Mouse (Mus musculus): ENCODE measurements at regions not wholly inside any gene's neighbourhood (a gene's known extent, or its start where the extent isn't known, plus 50 kb on each side); places are given as distances from the start of the nearest gene placed in this dataset.
A peak's percentile ranks its signal among the peaks of the same experiment; 100 is the strongest.

- peak; percentile 58; the same call in 1 of the 2 replicates for ATAC-seq (replicated peaks; ENCODE audit: low FRiP score, low TSS enrichment, poor library complexity, severe bottlenecking)
Measured at GRCm38 (mm10) chr3:153776738-153777137, 51.8 kb upstream of the St6galnac3 start.

- ATAC-seq (replicated peaks; ENCODE audit: low FRiP score, low TSS enrichment, poor library complexity, severe bottlenecking) = no peak
Measured at GRCm38 (mm10) chr3:153778386-153778785, 53.4 kb upstream of the St6galnac3 start.

- ATAC-seq (replicated peaks; ENCODE audit: low FRiP score, low TSS enrichment, poor library complexity, severe bottlenecking) = no peak
Measured at GRCm38 (mm10) chr3:153782467-153782866, 57.5 kb upstream of the St6galnac3 start.

- no peak for ATAC-seq (replicated peaks; ENCODE audit: low FRiP score, low TSS enrichment, poor library complexity, severe bottlenecking)
Measured at GRCm38 (mm10) chr3:153783294-153783741, 58.3 kb upstream of the St6galnac3 start.

GRCm38 (mm10) chr3:153783928-153784570, 59.1 kb upstream of the St6galnac3 start:
- ATAC-seq (replicated peaks; ENCODE audit: low FRiP score, low TSS enrichment, poor library complexity, severe bottlenecking) = no peak

- no peak for ATAC-seq (replicated peaks; ENCODE audit: low FRiP score, low TSS enrichment, poor library complexity, severe bottlenecking)
Measured at GRCm38 (mm10) chr3:153790455-153790856, 53.6 kb upstream of the Asb17 start.

GRCm38 (mm10) chr3:153790883-153791609, 53.0 kb upstream of the Asb17 start:
- ATAC-seq (replicated peaks; ENCODE audit: low FRiP score, low TSS enrichment, poor library complexity, severe bottlenecking) = peak; percentile 20

- ATAC-seq (replicated peaks; ENCODE audit: low FRiP score, low TSS enrichment, poor library complexity, severe bottlenecking) = peak; percentile 87
Measured at GRCm38 (mm10) chr3:153791610-153792363, 52.2 kb upstream of the Asb17 start.

GRCm38 (mm10) chr3:153792364-153792703, 51.7 kb upstream of the Asb17 start:
- no peak; the same call in 1 of the 2 replicates for ATAC-seq (replicated peaks; ENCODE audit: low FRiP score, low TSS enrichment, poor library complexity, severe bottlenecking)

All from megakaryocyte-erythroid progenitor cell, adult 5-6 weeks (primary cell).